Mouse (Mus musculus) left cerebral cortex, postnatal 14 days (tissue): ENCODE measurements at regions not wholly inside any gene's neighbourhood (a gene's known extent, or its start where the extent isn't known, plus 50 kb on each side); places are given as distances from the start of the nearest gene placed in this dataset.

ENCODE experiments used
- DNase-seq, 2 experiments: peaks; one replicate each; pipeline ENCODE4 v3.0.0; 2021 to 2022; ENCODE audit warnings: low spot score in 2 of 2, mixed read lengths in 1 of 2
- intact Hi-C: fragments of 180-260 bp; cut with DNase I; formaldehyde crosslinking; loops from one replicate; pipeline ENCODE4 v1.15.1; 2025
- microRNA-seq, 2 experiments: library from miRNA; unstranded; fragments of <30 nt; microRNA quantifications; one replicate each; pipeline ENCODE4 v1.2.0; 2022

GRCm38 (mm10) chr7:115415147-115415561 lies 623.4 kb downstream of the Sox6 start:
- no peak for DNase-seq
- intact Hi-C loops: no loop called here

Small RNA genes in the stretch of these regions (microRNA-seq; reads per million reads assigned to microRNA genes)
- gene Gm27684: 0 reads per million in 2 experiments
